Mouse (Mus musculus): ENCODE measurements around the gene Anapc13.

DNA sequence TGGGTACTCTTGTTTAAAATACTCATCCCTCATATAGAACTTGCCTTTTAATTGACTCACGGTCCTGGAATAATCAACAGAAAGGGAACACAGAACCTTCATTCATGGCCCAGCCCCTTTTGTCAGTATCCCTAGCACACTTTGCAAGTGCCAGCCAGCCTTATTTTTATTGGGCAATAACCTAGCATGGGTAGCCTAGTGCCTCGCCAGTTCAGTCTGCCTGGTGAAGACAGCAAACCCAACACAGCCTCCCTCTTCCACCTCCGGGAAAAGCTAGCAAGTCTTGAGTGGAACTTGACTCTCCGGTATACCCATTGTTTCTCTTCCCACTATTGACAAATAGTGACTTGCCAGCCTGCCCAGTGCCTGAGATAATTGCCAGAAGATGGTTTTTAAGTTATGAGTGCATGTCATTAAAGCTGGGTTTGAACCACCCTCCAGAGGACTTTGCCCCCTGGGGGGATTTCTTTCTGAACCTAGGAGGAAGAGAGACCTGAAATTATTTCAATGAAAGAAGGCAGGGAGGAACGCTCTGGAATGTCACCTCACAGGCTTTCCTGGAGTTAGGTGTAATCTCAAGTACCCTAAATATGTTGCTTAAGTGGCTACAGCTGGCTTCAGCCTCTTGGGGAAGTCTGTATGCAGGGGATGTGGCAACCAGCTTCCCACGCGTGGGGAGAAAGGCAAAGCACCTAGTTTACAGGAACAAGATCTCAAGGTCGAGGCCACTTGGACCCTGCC, 30.4 kb downstream of the Anapc13 start:
- TF ChIP-seq CTCF (IDR thresholded peaks at IDR 0.05; ENCODE audit: low read depth) (no peak), EP300 (optimal IDR thresholded peaks at IDR 0.05) (no peak)

Data from stomach, postnatal 0 days (tissue).